Mouse (Mus musculus) layer of hippocampus, postnatal 36 days (tissue): ENCODE measurements around the gene Rimbp2. TPM values are rescaled to one million over a fixed set of nuclear protein-coding genes. Genes with fewer than 3 reads are reported as not detected.

Source experiments
- DNase-seq, 2 experiments: peaks; one replicate each; pipeline ENCODE4 v3.0.0; 2022
- total RNA-seq, 2 experiments: library from RNA; stranded (reverse); gene quantifications; 2 replicates each; pipeline ENCODE4 v1.2.3; 2021

Gene Rimbp2
- total RNA-seq, 2 experiments from 2014 or later, result 118 to 130 TPM

DNA sequence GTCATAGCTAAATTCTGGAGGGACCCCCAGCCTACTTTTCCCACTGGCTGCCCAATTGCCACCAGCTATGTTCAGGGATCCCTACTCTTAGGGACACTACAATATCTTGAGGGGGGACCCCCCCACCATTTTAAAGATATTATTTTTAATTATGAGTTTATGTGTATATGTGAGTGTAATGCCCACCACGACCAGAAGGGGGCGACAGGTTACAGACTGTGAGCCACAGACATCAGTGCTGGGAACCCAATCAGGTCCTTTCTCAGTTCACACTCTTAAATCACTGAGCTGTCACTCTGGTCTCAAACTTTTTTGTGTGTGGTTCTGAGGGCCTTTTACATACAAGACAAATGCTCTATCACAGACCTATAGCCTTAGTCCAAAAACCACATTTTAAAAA is 109.3 kb downstream of the Rimbp2 start:
- no peak for DNase-seq

- DNase-seq, result peak; percentile 81 to 85
Measured at GRCm38 (mm10) chr5:128841541-128841940, 111.7 kb downstream of the Rimbp2 start.

DNA sequence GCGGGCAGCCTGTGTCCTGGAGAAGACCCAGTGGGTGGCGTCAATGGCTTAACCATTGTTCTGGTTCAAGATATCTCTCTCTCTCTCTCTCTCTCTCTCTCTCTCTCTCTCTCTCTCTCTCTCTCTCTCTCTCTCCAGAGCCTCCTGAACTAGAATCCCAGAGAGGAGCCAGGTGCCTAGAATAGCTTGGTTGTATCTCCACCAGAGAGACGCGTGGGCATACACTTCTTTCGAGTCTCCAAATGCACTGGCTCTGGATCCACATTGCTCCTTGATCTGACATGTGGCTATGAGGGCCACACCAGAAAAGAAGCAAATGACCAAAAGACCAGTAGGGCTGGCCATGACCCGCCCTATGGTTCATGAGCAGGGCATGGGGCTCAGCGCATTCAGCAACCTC is 116.2 kb downstream of the Rimbp2 start:
- no peak for DNase-seq

- no peak for DNase-seq
Measured at GRCm38 (mm10) chr5:128834126-128834525, 119.2 kb downstream of the Rimbp2 start.

DNA sequence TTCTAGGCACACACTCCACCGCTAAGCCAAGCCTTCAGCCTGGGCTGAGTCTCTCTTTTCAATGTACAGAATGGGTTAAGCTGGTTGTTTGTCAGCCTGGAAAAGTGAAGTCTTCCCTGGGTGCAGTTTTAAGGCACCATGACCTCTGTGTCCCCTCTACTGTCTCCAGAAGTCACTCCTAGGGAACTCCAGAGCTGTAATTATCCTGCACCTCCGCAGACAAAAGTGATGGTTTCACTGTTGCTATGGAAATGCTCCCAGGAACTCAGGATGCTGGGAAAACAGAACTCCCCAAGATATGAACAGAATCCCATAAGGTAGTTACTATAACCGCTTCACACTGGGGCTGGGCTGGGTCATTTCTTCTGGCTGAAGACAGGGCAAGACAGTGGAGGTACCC is 130.4 kb downstream of the Rimbp2 start:
- DNase-seq, result no peak

DNA sequence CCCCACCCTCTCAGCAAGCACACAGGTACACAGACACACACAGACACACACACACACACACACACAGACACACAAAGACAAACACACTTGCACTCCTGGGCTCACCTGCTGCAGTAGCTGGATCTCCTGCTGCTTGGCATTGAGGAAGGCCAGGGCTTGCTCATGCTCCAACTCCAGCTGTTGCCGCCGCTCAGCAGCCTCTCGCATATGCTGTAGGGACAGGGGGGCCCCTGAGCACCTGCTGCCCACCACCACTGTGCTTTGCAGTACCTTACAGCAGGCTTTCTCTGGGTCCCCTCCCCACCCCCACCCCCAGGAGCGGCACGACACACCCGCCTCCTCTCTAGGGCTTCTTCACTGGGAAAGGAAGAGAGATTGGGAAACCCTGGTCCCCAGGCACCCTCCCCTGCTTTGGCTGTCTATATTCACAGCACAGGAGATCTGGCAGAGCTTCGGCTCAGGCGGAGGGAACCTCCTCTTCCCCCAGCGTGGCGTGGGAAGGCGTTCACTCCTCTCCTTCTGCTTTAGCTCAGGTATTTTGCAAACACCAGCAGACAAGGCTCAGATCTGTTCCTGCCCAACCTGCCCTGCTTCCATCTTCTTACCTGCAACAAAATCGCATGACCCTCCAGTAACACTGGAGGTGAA is 133.5 kb downstream of the Rimbp2 start:
- peak in 1 of 2 experiments; percentile 55 for DNase-seq

GRCm38 (mm10) chr5:128815629-128816028 is 137.7 kb downstream of the Rimbp2 start:
- DNase-seq, result peak; percentile 35 to 40

DNA sequence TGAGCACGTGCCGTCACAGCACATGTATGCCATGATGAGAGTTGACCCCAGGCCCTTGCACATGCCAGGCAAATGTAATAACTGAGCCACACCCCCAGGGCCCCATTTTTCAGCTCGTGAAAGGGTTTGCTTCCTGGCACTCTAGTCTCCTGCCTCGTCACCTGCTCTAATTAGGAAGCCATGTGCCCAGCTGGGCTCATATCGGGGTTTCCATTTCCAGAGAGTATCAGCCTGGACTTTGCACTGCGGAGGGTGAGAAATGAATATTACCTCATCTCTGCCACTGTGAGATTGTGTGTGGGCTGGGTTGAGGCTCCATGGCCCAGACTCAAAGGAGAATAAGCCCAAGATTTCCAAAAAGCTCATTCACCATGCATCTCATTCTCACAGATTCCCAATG is 138.2 kb downstream of the Rimbp2 start:
- no peak for DNase-seq

- DNase-seq, result no peak
Measured at GRCm38 (mm10) chr5:128813121-128813520, 140.2 kb downstream of the Rimbp2 start.

DNA sequence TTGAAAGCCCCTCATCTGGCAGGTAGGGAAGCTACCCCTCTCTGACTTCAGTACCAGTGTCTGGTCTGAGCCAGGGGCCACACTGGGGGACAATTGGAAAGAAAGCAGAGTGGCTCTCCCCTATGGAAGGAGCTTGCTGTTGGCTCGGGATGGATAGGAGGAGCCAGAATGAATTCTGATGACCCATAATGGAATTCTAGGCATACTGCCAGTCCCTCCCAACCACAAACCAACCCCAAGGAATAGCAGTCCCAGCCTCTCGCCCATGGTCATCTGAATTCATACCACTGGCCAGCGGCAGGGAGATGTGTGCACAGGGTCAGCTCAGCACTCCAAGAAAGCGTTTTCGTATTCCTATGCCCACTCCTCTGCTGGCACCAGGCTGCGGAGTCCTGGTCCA is 141.9 kb downstream of the Rimbp2 start:
- no peak for DNase-seq

DNA sequence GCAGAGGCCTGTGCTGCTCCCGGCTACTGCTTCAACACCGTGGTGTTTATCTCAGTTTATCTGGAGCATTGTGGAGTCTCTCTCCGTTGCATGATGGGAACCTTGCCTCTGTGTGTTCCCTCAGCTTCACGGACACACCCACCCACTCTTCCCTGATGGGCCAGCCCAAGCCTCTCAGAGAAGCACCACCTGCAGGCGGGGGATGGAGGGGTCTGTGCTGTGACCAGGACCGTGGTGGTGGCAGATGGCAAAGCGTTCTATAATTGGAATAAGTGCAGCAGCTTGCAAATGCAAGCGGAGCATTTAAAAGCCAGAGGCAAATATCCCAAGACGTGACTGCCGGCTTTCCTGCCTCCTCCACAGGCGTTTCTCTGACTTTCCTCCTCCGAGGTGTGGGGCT is 143.3 kb downstream of the Rimbp2 start:
- DNase-seq, result peak; percentile 80 to 81

DNA sequence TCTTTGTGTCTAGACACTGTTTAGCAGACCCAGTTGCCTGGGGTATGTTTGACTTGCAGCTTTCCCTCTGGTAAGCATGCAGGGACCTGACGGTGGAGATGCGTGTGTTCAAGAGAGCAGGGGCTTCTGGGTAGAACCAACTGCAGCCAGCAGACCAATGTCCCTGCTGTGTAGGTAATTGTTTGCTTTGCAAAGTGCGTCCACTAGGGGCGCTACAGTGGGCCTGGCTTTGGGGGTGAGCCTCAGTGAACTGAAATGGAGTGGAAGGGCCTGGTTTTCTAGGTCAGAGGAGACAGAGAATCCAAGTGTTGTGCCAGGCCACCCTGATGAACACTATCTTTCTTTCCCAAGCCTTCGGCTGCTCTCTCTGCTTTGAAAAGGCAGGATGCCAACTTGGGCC is 143.9 kb downstream of the Rimbp2 start:
- DNase-seq, result no peak

DNA sequence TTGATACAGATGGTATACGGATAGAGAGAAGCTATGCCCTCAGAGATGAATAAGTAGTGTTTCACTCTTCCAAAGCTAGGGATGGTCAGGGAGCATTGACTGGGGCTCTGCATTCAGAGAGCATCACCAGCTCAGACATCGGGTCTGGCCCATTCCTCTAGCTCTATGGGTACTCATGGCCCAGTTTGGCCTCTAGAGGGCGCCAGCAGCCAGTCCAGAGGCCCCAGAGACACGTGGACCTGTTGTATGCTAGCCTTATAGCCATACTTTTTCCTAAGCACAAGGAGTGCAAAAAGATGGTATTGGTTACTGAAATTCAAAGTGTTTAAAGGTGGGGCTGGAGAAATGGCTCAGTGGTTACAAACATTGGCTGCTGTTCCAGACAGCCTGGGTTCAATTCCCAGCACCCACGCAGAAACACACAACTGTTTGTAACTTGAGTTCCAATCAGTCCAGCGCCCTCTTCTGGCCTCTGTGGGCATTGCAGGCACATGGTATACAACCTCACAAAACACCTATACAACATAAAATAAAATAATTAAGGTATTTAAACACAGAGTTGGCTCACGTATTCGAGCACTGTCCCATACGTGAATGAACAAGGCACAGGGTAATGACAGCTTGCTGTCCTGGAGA is 144.6 kb downstream of the Rimbp2 start:
- no peak for DNase-seq

GRCm38 (mm10) chr5:128807408-128807807 is 145.9 kb downstream of the Rimbp2 start:
- DNase-seq, result no peak

- DNase-seq, result peak; percentile 88
Measured at GRCm38 (mm10) chr5:128806296-128806998, 146.8 kb downstream of the Rimbp2 start.

DNA sequence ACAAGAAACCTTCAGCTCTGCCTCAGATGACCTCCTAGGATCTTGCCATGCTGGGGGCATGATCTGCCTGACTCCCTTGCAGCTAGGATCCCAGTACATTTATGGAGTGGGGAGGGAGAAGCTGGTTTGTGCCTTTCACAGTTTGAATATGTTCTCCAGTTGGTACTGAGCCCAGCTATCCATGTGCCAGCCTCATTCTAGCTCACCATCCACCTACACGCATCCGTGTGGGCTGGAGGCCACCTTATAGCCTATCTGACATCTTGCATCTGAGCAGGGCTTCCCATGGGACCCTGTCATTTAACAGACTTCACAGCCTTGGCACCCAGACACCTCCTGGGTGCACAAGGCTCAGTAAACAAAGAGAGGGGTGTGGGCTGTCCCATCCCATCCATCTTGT is 148.2 kb downstream of the Rimbp2 start:
- DNase-seq, result no peak

DNA sequence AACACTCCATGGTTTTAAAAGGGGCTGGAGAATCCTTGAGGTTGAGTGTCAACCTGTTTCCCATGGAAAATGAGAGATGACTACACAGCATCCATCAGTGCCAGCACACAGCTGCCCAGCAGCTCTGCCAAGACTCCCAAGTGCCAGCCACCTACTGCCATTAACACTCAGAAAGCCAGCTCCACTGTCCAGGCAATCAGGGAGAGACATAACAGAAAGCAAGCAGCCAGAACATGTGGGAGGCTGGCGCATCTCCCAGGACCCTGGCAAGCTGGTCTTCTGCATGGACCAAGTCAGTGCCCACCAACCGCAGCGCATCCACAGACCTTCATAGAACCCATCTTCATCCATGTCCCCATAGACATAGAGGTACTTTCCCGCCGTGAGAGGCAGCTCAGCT is 152.7 kb downstream of the Rimbp2 start:
- DNase-seq, result no peak

DNA sequence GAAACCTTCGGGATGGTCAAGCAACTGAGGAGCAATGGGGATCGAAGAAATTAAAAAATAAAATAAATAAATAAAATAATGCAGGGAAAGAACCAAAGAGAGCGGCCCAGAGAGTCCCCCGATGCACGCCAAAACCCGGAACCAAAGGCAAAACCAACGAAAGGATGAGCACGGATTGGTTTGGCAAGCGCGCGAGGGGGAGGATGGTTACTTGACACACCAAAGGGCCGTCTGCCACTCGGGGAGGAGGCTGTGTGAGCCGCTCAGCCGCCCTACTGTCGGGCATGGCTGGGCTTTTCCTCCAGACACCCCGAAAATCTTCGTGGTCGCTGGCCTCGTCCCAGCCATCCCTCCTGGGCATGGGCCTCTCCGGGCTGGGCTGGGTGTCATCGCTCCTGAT is 171.7 kb downstream of the Rimbp2 start:
- no peak for DNase-seq

GRCm38 (mm10) chr5:128776386-128776785 is 176.9 kb downstream of the Rimbp2 start:
- DNase-seq, result no peak

GRCm38 (mm10) chr5:128769026-128769631 is 184.2 kb downstream of the Rimbp2 start:
- no peak for DNase-seq

- no peak for DNase-seq
Measured at GRCm38 (mm10) chr5:128761118-128761517, 192.2 kb downstream of the Rimbp2 start.

- peak in 1 of 2 experiments; percentile 3 for DNase-seq
Measured at GRCm38 (mm10) chr5:128746261-128746660, 207.0 kb downstream of the Rimbp2 start.

DNA sequence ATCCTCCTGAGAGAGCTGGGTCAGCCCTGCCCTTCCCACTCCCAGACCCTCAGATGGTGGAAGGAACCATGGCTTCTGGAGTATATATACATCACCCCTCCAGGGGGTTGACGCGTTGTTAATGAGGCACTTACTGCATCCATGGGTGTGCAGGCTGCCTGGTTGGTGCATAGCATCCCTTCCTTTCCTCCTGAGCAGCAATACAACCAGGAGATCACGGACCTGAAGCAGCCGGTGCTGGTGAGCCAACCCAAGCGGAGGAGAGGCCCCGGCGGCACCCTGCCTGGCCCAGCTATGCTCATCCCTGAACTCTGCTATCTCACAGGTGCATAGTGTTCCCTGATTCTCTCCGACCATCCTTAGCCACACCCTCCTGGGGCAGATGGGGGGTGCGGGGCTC is 208.1 kb downstream of the Rimbp2 start:
- peak in 1 of 2 experiments; percentile 1 for DNase-seq
